Mouse (Mus musculus) brain, embryonic 18.5 days (tissue): ENCODE data around the gene Ccdc88a.

ENCODE experiments used
- DNase-seq: peaks from one replicate; pipeline ENCODE4 v3.0.0-alpha.2; 2012; ENCODE audit warnings: low read depth, low spot score

The Ccdc88a gene

GRCm38 (mm10) chr11:29373396-29374273, at the start of gene Ccdc88a:
Gene Ccdc88a, plus strand, starts transcription at chr11:29373658.
- peak; percentile 92 for DNase-seq

GRCm38 (mm10) chr11:29335505-29335904, 38.0 kb upstream of the Ccdc88a start:
- DNase-seq, result no peak

GRCm38 (mm10) chr11:29341259-29341658, 32.2 kb upstream of the Ccdc88a start:
- no peak for DNase-seq

- no peak for DNase-seq
Measured at GRCm38 (mm10) chr11:29344891-29345657, 28.4 kb upstream of the Ccdc88a start.

- no peak for DNase-seq
Measured at GRCm38 (mm10) chr11:29345673-29346286, 27.7 kb upstream of the Ccdc88a start.

GRCm38 (mm10) chr11:29350891-29351290, 22.6 kb upstream of the Ccdc88a start:
- no peak for DNase-seq

- DNase-seq, result no peak
Measured at GRCm38 (mm10) chr11:29352214-29352613, 21.2 kb upstream of the Ccdc88a start.

- DNase-seq, result no peak
Measured at GRCm38 (mm10) chr11:29368161-29368560, 5.3 kb upstream of the Ccdc88a start.

GRCm38 (mm10) chr11:29373050-29373395, 435 bp upstream of the Ccdc88a start:
- DNase-seq, result no peak

GRCm38 (mm10) chr11:29374274-29374656, 807 bp downstream of the Ccdc88a start:
- DNase-seq, result peak; percentile 12

- no peak for DNase-seq
Measured at GRCm38 (mm10) chr11:29376635-29377034, 3.2 kb downstream of the Ccdc88a start.

- DNase-seq, result no peak
Measured at GRCm38 (mm10) chr11:29378751-29379150, 5.3 kb downstream of the Ccdc88a start.

GRCm38 (mm10) chr11:29383493-29383892, 10.0 kb downstream of the Ccdc88a start:
- DNase-seq, result no peak

- no peak for DNase-seq
Measured at GRCm38 (mm10) chr11:29384001-29384400, 10.5 kb downstream of the Ccdc88a start.

GRCm38 (mm10) chr11:29384617-29385016, 11.2 kb downstream of the Ccdc88a start:
- no peak for DNase-seq

- no peak for DNase-seq
Measured at GRCm38 (mm10) chr11:29389913-29390312, 16.5 kb downstream of the Ccdc88a start.

GRCm38 (mm10) chr11:29395135-29395746, 21.8 kb downstream of the Ccdc88a start:
- no peak for DNase-seq

- no peak for DNase-seq
Measured at GRCm38 (mm10) chr11:29400374-29400773, 26.9 kb downstream of the Ccdc88a start.

GRCm38 (mm10) chr11:29406292-29406691, 32.8 kb downstream of the Ccdc88a start:
- no peak for DNase-seq

GRCm38 (mm10) chr11:29423496-29423895, 50.0 kb downstream of the Ccdc88a start:
- no peak for DNase-seq

GRCm38 (mm10) chr11:29428774-29429173, 55.3 kb downstream of the Ccdc88a start:
- peak; percentile 34 for DNase-seq

- DNase-seq, result no peak
Measured at GRCm38 (mm10) chr11:29431011-29431410, 57.6 kb downstream of the Ccdc88a start.
